Mouse (Mus musculus) C2C12 (cell line): ENCODE measurements around the gene Nol4l. TPM values are rescaled to one million over a fixed set of nuclear protein-coding genes. Genes with fewer than 3 reads are reported as not detected.

ENCODE experiments used
- H3K27me3 ChIP-seq: one replicate; pipeline ENCODE4 v1.6.1; 2011; ENCODE audit not compliant: control insufficient read depth, insufficient read depth, insufficient read length
- H3K36me3 ChIP-seq: one replicate; pipeline ENCODE4 v1.6.1; 2011; ENCODE audit not compliant: control insufficient read depth, insufficient read depth
- H3K4me3 ChIP-seq: one replicate; pipeline ENCODE4 v1.5.1; 2011; ENCODE audit warnings: mild to moderate bottlenecking, control low read depth; ENCODE audit not compliant: poor library complexity, insufficient read depth, severe bottlenecking
- H3K79me2 ChIP-seq: one replicate; pipeline ENCODE4 v1.6.1; 2011; ENCODE audit not compliant: control insufficient read depth, insufficient read depth
- H3K79me3 ChIP-seq: one replicate; pipeline ENCODE4 v1.6.1; 2011; ENCODE audit warnings: low read depth, control low read depth
- H3ac ChIP-seq: one replicate; pipeline ENCODE3; 2011; ENCODE audit warnings: low read depth; ENCODE audit not compliant: control insufficient read depth, insufficient read length
- CEBPB ChIP-seq: IDR thresholded peaks from one replicate; pipeline ENCODE4 v1.6.1; 2011; ENCODE audit warnings: low read depth, mild to moderate bottlenecking, control low read depth, moderate library complexity
- CTCF ChIP-seq: IDR thresholded peaks from one replicate; pipeline ENCODE4 v1.5.1; 2011; ENCODE audit not compliant: control insufficient read depth, insufficient read depth, insufficient read length
- FOSL1 ChIP-seq: IDR thresholded peaks from one replicate; pipeline ENCODE4 v1.8.0; 2011; ENCODE audit warnings: mild to moderate bottlenecking, low read length; ENCODE audit not compliant: poor library complexity, insufficient read depth, severe bottlenecking
- MAX ChIP-seq: IDR thresholded peaks from one replicate; pipeline ENCODE4 v1.6.1; 2011; ENCODE audit warnings: mild to moderate bottlenecking, control low read depth
- MYOD1 ChIP-seq: IDR thresholded peaks from one replicate; pipeline ENCODE4 v1.6.1; 2011; ENCODE audit warnings: low read depth; ENCODE audit not compliant: control insufficient read depth, insufficient read length
- MYOG ChIP-seq: IDR thresholded peaks from one replicate; pipeline ENCODE4 v1.6.1; 2011; ENCODE audit not compliant: control insufficient read depth, insufficient read length; ENCODE audit errors: extremely low read depth
- USF1 ChIP-seq: IDR thresholded peaks from one replicate; pipeline ENCODE4 v1.6.1; 2011; ENCODE audit warnings: low read depth, mild to moderate bottlenecking, control low read depth, moderate library complexity
- polyA plus RNA-seq: library from polyadenylated mRNA; unstranded; fragments of >200 nt; fragmentation: generic; extraction: Trizol; gene quantifications from one replicate; pipeline ENCODE4 v1.2.1, GENCODE M21; 2012; ENCODE audit warnings: missing spikeins

Nol4l gene
- polyA plus RNA-seq, 1 experiment, result 0.42 TPM

DNA sequence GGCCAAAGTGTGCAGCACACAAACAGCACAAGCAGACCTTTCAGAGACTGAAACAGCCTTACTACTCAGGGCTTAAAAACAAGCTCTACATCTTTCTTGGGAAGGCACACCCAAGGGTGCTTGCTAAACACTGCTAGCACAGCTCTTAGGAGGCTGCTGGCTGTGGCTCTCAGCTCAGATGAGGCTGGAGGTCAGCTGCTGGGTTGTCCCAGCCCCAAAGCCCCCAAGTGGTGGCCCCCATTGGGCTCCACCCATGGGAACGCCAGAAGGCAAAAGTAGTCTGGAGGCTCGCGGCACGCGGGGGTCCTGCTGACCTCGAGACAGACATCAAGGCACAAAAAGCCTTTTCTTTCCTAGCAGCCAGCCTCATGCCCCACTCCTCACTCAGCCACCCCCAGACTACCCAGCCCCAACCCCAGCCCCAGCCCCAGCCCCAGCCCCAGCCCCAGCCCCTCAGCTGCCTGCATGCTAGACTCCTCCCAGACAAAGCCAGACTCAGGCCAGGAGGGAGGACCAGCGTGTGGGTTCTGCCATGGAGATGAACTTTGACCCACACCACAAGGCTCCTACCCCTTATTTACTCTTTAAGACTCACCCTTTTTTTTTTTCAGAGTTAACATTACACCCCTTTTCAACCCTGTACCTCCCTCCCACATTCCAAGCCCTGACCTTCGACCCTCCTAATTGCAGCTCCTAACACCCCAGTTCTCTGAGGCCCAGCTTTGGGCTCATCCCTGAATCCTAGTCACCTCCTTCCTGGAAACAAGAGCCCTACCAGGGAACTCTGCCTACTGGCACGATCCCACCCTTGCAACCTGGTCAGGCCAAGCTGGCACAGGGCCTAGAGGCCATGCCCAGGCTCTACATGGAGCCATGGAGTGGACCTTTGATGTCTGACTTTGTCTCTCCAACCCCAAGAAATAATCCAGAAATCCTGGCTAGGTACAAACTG lies 94.6 kb downstream of the Nol4l start:
- H3K4me3 ChIP-seq, result no peak overlapping the region
- H3K79me3 ChIP-seq, result no peaks in the 10 kb centered on the region
- H3ac ChIP-seq, result no peak overlapping the region
- no peaks in the 10 kb centered on the region for H3K79me2 ChIP-seq
- H3K27me3 ChIP-seq, result no peaks in the 10 kb centered on the region
- TF ChIP-seq USF1, result no peak
- no peak for TF ChIP-seq MYOD1
- no peak for TF ChIP-seq CEBPB
- no peak for TF ChIP-seq FOSL1
- no peak for TF ChIP-seq MYOG
- TF ChIP-seq CTCF, result no peak
- no peak for TF ChIP-seq MAX
- no peaks in the 10 kb centered on the region for H3K36me3 ChIP-seq

DNA sequence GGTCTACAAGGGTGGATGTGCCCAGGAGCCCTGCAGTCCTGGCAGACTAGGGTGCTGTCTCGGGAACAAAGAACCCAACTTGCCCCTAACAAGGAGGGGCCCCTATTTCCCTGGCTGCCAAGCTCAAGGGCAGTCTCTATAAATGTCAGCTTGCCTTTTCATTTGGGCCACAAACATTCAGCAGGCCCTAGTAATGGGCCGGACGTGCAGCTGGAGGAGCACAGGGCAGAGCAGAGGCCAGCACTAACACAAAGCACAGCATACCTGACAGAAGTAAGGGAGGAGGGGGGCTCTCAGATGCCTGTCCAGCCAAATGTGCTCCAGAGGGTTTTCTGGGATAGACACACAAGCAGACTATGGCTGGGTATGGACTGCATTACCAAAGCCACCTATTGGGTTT lies 95.9 kb downstream of the Nol4l start:
- H3K4me3 ChIP-seq, result no peak overlapping the region
- no peaks in the 10 kb centered on the region for H3K36me3 ChIP-seq
- H3K27me3 ChIP-seq, result no peaks in the 10 kb centered on the region

DNA sequence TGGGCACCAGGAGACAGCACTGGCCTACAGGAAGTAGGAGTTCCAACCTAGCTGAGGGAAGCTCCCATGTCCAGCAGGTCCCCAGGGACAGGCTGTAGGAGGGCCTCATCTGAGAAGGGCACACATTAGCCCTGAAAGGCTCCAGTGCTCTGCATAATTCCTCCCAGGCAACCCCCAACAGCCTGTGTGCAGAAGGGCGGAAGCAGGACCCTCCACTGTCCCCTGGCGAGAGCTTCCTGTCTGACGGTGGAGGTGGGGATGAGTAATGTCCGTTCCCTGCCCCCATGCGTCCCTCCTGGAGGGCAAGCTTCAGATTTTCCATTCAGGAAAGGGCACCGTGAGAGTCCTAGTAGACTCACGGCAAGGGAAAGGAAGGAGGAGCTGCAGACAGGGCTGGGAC lies 97.3 kb downstream of the Nol4l start:
- Histone ChIP-seq H3K36me3 (no peaks in the 10 kb centered on the region), H3K27me3 (no peaks in the 10 kb centered on the region), H3K79me2 (no peaks in the 10 kb centered on the region), H3K4me3 (no peak overlapping the region), H3ac (no peak overlapping the region), H3K79me3 (no peaks in the 10 kb centered on the region)
- no peak for TF ChIP-seq MYOD1
- TF ChIP-seq MYOG, result no peak
- no peak for TF ChIP-seq CTCF
- no peak for TF ChIP-seq USF1
- no peak for TF ChIP-seq MAX
- TF ChIP-seq FOSL1, result no peak
- TF ChIP-seq CEBPB, result no peak

More for the DNA sequence above, 95.9 kb downstream of the Nol4l start:
- TF ChIP-seq CTCF (no peak), MAX (no peak), CEBPB (no peak), MYOD1 (no peak)
- H3ac ChIP-seq, result no peak overlapping the region
- no peaks in the 10 kb centered on the region for H3K79me3 ChIP-seq
- no peaks in the 10 kb centered on the region for H3K79me2 ChIP-seq

DNA sequence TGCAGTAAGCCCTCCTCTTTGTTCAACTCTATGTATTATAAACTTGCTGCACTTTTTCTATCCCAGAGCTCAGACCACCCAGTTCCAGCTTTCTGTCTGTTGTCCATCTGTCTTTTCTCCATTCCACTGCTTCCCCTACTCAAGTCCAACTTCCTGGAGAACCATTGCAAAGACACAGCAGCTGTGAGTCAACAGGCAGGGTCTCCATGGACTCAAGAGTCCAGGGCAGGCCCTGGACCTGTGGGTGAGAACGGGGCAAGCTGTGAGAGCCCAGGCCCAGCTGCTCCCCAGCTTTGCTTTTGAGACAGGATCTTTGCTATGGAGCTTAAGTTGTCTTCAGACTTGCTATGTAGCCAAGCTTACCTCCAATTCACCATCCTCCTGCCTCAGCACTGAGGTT lies 99.2 kb downstream of the Nol4l start:
- H3K79me2 ChIP-seq, result no peaks in the 10 kb centered on the region
- no peaks in the 10 kb centered on the region for H3K79me3 ChIP-seq
- no peak overlapping the region for H3ac ChIP-seq
- H3K27me3 ChIP-seq, result no peaks in the 10 kb centered on the region
- TF ChIP-seq CTCF (no peak), FOSL1 (no peak), MYOG (no peak), MYOD1 (no peak), USF1 (no peak), CEBPB (no peak)
- no peak overlapping the region for H3K4me3 ChIP-seq
- no peaks in the 10 kb centered on the region for H3K36me3 ChIP-seq

DNA sequence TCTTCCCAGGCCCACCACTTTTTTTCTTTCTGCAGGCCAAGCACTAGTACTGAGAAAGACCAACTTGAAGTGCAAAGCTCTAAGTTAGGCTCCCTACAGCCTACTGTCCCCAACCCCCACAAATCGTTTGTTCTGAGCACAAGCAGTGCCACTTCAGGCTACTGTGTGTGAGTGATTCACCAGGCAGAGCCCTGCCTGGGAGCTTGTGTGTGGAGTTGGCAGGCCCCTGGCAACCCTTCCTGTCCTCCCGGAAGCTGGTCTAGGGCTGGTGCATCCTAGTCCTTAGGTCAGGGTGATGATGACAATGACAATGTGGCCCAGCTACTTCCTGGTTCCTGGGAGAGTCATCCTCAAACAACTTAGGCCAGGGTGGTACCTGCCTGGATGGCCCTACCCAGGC lies 101.3 kb downstream of the Nol4l start:
- H3K27me3 ChIP-seq, result no peaks in the 10 kb centered on the region
- TF ChIP-seq USF1, result no peak
- no peak for TF ChIP-seq CEBPB
- no peak for TF ChIP-seq MYOD1
- no peak for TF ChIP-seq CTCF
- no peak for TF ChIP-seq MAX
- TF ChIP-seq FOSL1, result no peak
- TF ChIP-seq MYOG, result no peak
- H3ac ChIP-seq, result no peak overlapping the region
- no peaks in the 10 kb centered on the region for H3K79me2 ChIP-seq
- H3K36me3 ChIP-seq, result no peaks in the 10 kb centered on the region
- no peak overlapping the region for H3K4me3 ChIP-seq
- H3K79me3 ChIP-seq, result no peaks in the 10 kb centered on the region

DNA sequence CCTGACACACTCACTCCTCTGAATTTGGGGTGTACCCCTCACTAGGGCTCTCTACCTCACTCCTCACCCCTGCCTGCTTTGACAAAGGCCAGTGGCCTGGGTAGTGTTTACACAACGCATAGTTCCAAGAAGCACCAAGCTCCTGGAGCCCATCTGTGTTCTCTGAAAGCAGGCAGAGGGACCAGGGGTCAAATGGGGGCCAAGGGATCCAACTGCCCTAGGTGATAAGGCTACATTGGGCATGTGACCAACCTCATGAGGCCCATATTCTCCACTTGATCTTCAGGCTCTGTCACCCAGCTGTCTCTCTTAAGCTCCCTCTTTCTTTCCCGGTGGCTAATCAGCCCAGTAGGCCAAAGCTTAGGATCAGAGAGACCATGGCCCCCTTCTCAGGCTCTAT lies 102.8 kb downstream of the Nol4l start:
- Histone ChIP-seq H3K27me3 (no peaks in the 10 kb centered on the region), H3K4me3 (no peak overlapping the region), H3K79me2 (no peaks in the 10 kb centered on the region), H3ac (no peak overlapping the region), H3K79me3 (no peaks in the 10 kb centered on the region), H3K36me3 (no peaks in the 10 kb centered on the region)
- no peak for TF ChIP-seq CTCF
- no peak for TF ChIP-seq MAX
- TF ChIP-seq USF1, result no peak
- TF ChIP-seq FOSL1, result no peak
- no peak for TF ChIP-seq CEBPB
- no peak for TF ChIP-seq MYOG
- no peak for TF ChIP-seq MYOD1
